Mouse (Mus musculus): ENCODE data around the gene Med12l.

DNA sequence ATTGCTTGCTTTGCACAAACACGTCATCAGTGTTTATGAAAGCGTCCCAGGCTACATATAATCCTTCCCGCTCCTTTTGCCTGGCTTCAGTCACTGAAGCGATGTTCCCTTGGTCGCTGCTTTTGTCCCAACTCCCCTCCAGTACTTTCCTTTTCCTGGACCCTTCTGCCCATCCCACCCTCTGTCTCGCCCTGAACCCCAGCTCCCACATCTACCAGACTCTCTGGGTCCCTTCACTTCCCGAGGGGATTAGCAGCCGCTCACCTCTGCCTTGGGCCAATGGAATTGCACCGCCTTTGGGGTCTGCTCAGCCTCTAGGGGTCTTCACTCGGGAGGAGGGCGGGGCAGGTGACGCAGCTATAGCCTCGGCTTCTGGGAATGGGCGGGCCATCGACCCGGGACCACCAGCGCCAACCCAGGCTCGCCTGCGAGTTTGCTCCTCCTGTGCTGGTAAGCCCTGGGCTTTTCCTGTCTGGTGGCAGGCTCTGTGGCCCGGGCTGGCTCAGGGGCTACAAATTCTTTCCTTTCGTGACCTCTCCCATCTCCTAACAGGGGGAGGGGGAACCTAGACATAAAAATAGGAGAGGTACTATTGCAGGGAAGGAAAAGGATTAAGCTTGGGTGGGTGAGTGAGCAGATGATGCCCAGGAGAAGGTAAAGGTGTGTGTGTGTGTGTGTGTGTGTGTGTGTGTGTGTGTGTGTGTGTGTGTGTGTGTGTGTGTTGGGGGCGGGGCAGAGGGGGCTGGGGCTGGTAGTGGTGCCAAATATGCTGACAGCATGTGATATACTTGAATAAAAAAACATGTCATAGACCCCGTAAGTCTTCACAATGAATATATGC, 338.7 kb downstream of the Med12l start, which contains the start of gene Igsf10:
- TF ChIP-seq CTCF (IDR thresholded peaks at IDR 0.05; ENCODE audit: low read depth, low read length) (no peak), POLR2A (IDR thresholded peaks at IDR 0.05; ENCODE audit: extremely low read depth, insufficient read depth, low read length) (no peak)

All from liver, adult 2 months (tissue).